Mouse (Mus musculus) limb, embryonic 15.5 days (tissue): ENCODE measurements around the gene Trim52. TPM values are rescaled to one million over a fixed set of nuclear protein-coding genes. Genes with fewer than 3 reads are reported as not detected.
A peak's percentile ranks its signal among the peaks of the same experiment; 100 is the strongest.

Source experiments
- ATAC-seq: fragments of 200-750 bp; cut with Nextera tagmentation; 2 replicates; pipeline ENCODE4 v1.8.0; 2017; ENCODE audit warnings: low read depth, moderate TSS enrichment; ENCODE audit not compliant: insufficient number of reproducible peaks, low FRiP score, low TSS enrichment
- H3K27ac ChIP-seq: fragments of 300-500 bp; sonication (generic); 2 replicates; pipeline ENCODE4 v1.5.1; 2015; ENCODE audit warnings: moderate library complexity, mild to moderate bottlenecking, inconsistent platforms
- H3K27me3 ChIP-seq: fragments of 300-500 bp; sonication (generic); 2 replicates; pipeline ENCODE4 v1.6.1; 2015; ENCODE audit warnings: inconsistent platforms
- H3K36me3 ChIP-seq: fragments of 300-500 bp; sonication (generic); 2 replicates; pipeline ENCODE4 v1.6.1; 2015; ENCODE audit warnings: inconsistent platforms
- H3K4me1 ChIP-seq: fragments of 300-500 bp; sonication (generic); 2 replicates; pipeline ENCODE4 v1.6.1; 2015; ENCODE audit warnings: inconsistent platforms
- H3K4me2 ChIP-seq: fragments of 300-500 bp; sonication (generic); 2 replicates; pipeline ENCODE4 v1.6.1; 2015; ENCODE audit warnings: mild to moderate bottlenecking, inconsistent platforms
- H3K4me3 ChIP-seq: fragments of 300-500 bp; sonication (generic); 2 replicates; pipeline ENCODE4 v1.5.1; 2015; ENCODE audit warnings: mild to moderate bottlenecking, inconsistent platforms
- H3K9ac ChIP-seq: fragments of 300-500 bp; sonication (generic); 2 replicates; pipeline ENCODE4 v1.6.1; 2015; ENCODE audit warnings: inconsistent platforms
- H3K9me3 ChIP-seq: fragments of 300-500 bp; sonication (generic); 2 replicates; pipeline ENCODE4 v1.6.1; 2016; ENCODE audit warnings: inconsistent platforms
- WGBS: fragments of 180-500 bp; shearing (Covaris S2); methylation state at CpG from one replicate; pipeline ENCODE4 v1.1.7; 2015; 5-methylcytosine and 5-hydroxymethylcytosine counted together
- polyA plus RNA-seq: library from polyadenylated mRNA; unstranded; fragments of >200 nt; fragmentation: Nextera tagmentation; extraction: Ambion mirVana; gene quantifications from 2 replicates; pipeline ENCODE4 v1.2.1, GENCODE M21; 2015

Trim52 gene
- not detected in 2 replicates for polyA plus RNA-seq

- ATAC-seq = no peak
- H3K36me3 ChIP-seq = no peaks in the 10 kb centered on the region
- H3K27ac ChIP-seq = no peak within 1 kb of the TSS
- WGBS = 96% methylated on average over 21 of the region's 21 CpGs
- no peak within 1 kb of the TSS for H3K4me2 ChIP-seq
- no peaks in the 10 kb centered on the region for H3K4me1 ChIP-seq
- H3K27me3 ChIP-seq = no peaks in the 10 kb centered on the region
- no peak within 1 kb of the TSS for H3K9ac ChIP-seq
- no peaks in the 10 kb centered on the region for H3K9me3 ChIP-seq
- H3K4me3 ChIP-seq = no peak within 1 kb of the TSS
Measured at GRCm38 (mm10) chr14:106105980-106106379, at the start of gene Trim52. Gene Trim52 (plus strand): TSS chr14:106106198.

GRCm38 (mm10) chr14:106072608-106073007 lies 33.4 kb upstream of the Trim52 start:
- 77% methylated on average over 1 of the region's 1 CpGs for WGBS
- ATAC-seq = no peak

GRCm38 (mm10) chr14:106075181-106076064 lies 30.6 kb upstream of the Trim52 start:
- Histone ChIP-seq H3K9me3 (no peaks in the 10 kb centered on the region), H3K27ac (no peak overlapping the region; the same call in none of the 2 replicates), H3K4me3 (no peak overlapping the region), H3K27me3 (no peaks in the 10 kb centered on the region), H3K36me3 (no peaks in the 10 kb centered on the region), H3K4me1 (no peaks in the 10 kb centered on the region), H3K4me2 (no peak overlapping the region), H3K9ac (no peak overlapping the region)
- ATAC-seq = peak; percentile 77; the same call in 1 of the 2 replicates
- 29% methylated on average over 3 of the region's 3 CpGs for WGBS

More at GRCm38 (mm10) chr14:106072608-106073007, 33.4 kb upstream of the Trim52 start:
- Histone ChIP-seq H3K9me3 (no peaks in the 10 kb centered on the region), H3K27me3 (no peaks in the 10 kb centered on the region), H3K36me3 (no peaks in the 10 kb centered on the region), H3K4me2 (no peak overlapping the region), H3K27ac (no peak overlapping the region), H3K9ac (no peak overlapping the region), H3K4me3 (no peak overlapping the region), H3K4me1 (no peaks in the 10 kb centered on the region)

- Histone ChIP-seq H3K4me1 (no peaks in the 10 kb centered on the region), H3K4me3 (no peak overlapping the region), H3K27me3 (no peaks in the 10 kb centered on the region), H3K9ac (no peak overlapping the region), H3K9me3 (no peaks in the 10 kb centered on the region), H3K27ac (no peak overlapping the region), H3K36me3 (no peaks in the 10 kb centered on the region), H3K4me2 (no peak overlapping the region)
- WGBS = 65% methylated on average over 13 of the region's 13 CpGs
- no peak for ATAC-seq
Measured at GRCm38 (mm10) chr14:106088480-106089037, 17.4 kb upstream of the Trim52 start.

GRCm38 (mm10) chr14:106096816-106097215 lies 9.2 kb upstream of the Trim52 start:
- Histone ChIP-seq H3K9me3 (no peaks in the 10 kb centered on the region), H3K4me3 (no peak overlapping the region), H3K9ac (no peak overlapping the region), H3K27ac (no peak overlapping the region), H3K27me3 (no peaks in the 10 kb centered on the region), H3K4me1 (no peaks in the 10 kb centered on the region), H3K4me2 (no peak overlapping the region), H3K36me3 (no peaks in the 10 kb centered on the region)
- WGBS = 88% methylated on average over 4 of the region's 4 CpGs
- ATAC-seq = no peak

- Histone ChIP-seq H3K36me3 (no peaks in the 10 kb centered on the region), H3K27ac (no peak overlapping the region), H3K4me2 (no peak overlapping the region), H3K9ac (no peak overlapping the region), H3K4me1 (no peaks in the 10 kb centered on the region), H3K9me3 (no peaks in the 10 kb centered on the region), H3K4me3 (no peak overlapping the region), H3K27me3 (no peaks in the 10 kb centered on the region)
- WGBS = 92% methylated on average over 14 of the region's 14 CpGs
- ATAC-seq = no peak
Measured at GRCm38 (mm10) chr14:106100858-106101257, 5.1 kb upstream of the Trim52 start.

GRCm38 (mm10) chr14:106106425-106106824 lies 427 bp downstream of the Trim52 start:
- H3K36me3 ChIP-seq = no peaks in the 10 kb centered on the region
- H3K27ac ChIP-seq = no peak overlapping the region
- ATAC-seq = no peak
- H3K4me2 ChIP-seq = no peak overlapping the region
- no peaks in the 10 kb centered on the region for H3K9me3 ChIP-seq
- no peak overlapping the region for H3K9ac ChIP-seq
- no peaks in the 10 kb centered on the region for H3K27me3 ChIP-seq
- WGBS = 97% methylated on average over 22 of the region's 22 CpGs
- H3K4me3 ChIP-seq = no peak overlapping the region
- no peaks in the 10 kb centered on the region for H3K4me1 ChIP-seq

GRCm38 (mm10) chr14:106119371-106119770 lies 13.4 kb downstream of the Trim52 start:
- ATAC-seq = no peak
- no peak overlapping the region for H3K4me3 ChIP-seq
- no peaks in the 10 kb centered on the region for H3K27me3 ChIP-seq
- no peaks in the 10 kb centered on the region for H3K36me3 ChIP-seq
- no peaks in the 10 kb centered on the region for H3K4me1 ChIP-seq
- no peaks in the 10 kb centered on the region for H3K9me3 ChIP-seq
- no peak overlapping the region for H3K27ac ChIP-seq
- 23% methylated on average over 2 of the region's 2 CpGs for WGBS
- no peak overlapping the region for H3K9ac ChIP-seq
- no peak overlapping the region for H3K4me2 ChIP-seq

- ATAC-seq = no peak
- Histone ChIP-seq H3K9me3 (0 out of 2 replicates have a peak, but pooled peaks cover 2% of the 10 kb centered on the region), H3K9ac (no peak overlapping the region), H3K27ac (no peak overlapping the region), H3K4me2 (no peak overlapping the region), H3K36me3 (no peaks in the 10 kb centered on the region), H3K4me1 (no peaks in the 10 kb centered on the region), H3K4me3 (no peak overlapping the region), H3K27me3 (no peaks in the 10 kb centered on the region)
Measured at GRCm38 (mm10) chr14:106136272-106136671, 30.3 kb downstream of the Trim52 start.

- no peak overlapping the region for H3K4me3 ChIP-seq
- WGBS = 43% methylated on average over 2 of the region's 2 CpGs
- H3K4me1 ChIP-seq = no peaks in the 10 kb centered on the region; the same call in 1 of the 2 replicates
- no peak overlapping the region for H3K9ac ChIP-seq
- no peak for ATAC-seq
- no peaks in the 10 kb centered on the region for H3K9me3 ChIP-seq
- no peaks in the 10 kb centered on the region for H3K36me3 ChIP-seq
- H3K27me3 ChIP-seq = no peaks in the 10 kb centered on the region
- H3K4me2 ChIP-seq = no peak overlapping the region
- no peak overlapping the region for H3K27ac ChIP-seq
Measured at GRCm38 (mm10) chr14:106151188-106151587, 45.2 kb downstream of the Trim52 start.

- WGBS = 64% methylated on average over 7 of the region's 7 CpGs
- ATAC-seq = no peak
- H3K4me1 ChIP-seq = no peaks in the 10 kb centered on the region; the same call in 1 of the 2 replicates
- H3K9ac ChIP-seq = no peak overlapping the region
- no peaks in the 10 kb centered on the region for H3K36me3 ChIP-seq
- H3K4me2 ChIP-seq = no peak overlapping the region
- H3K9me3 ChIP-seq = no peaks in the 10 kb centered on the region
- H3K4me3 ChIP-seq = no peak overlapping the region
- no peak overlapping the region for H3K27ac ChIP-seq
- H3K27me3 ChIP-seq = no peaks in the 10 kb centered on the region
Measured at GRCm38 (mm10) chr14:106154879-106155576, 49.0 kb downstream of the Trim52 start.

- no peaks in the 10 kb centered on the region for H3K9me3 ChIP-seq
- H3K27me3 ChIP-seq = no peaks in the 10 kb centered on the region
- no peak overlapping the region for H3K9ac ChIP-seq
- no peak for ATAC-seq
- H3K4me1 ChIP-seq = no peaks in the 10 kb centered on the region; the same call in 1 of the 2 replicates
- H3K27ac ChIP-seq = no peak overlapping the region
- 84% methylated on average over 1 of the region's 1 CpGs for WGBS
- no peak overlapping the region for H3K4me2 ChIP-seq
- no peak overlapping the region for H3K4me3 ChIP-seq
- H3K36me3 ChIP-seq = no peaks in the 10 kb centered on the region
Measured at GRCm38 (mm10) chr14:106156533-106156932, 50.5 kb downstream of the Trim52 start.
